Mouse (Mus musculus) heart, adult 11 months (tissue): Measurements from ENCODE around the gene Map4k4.

Experiments used
- DNase-seq: peaks from one replicate; pipeline ENCODE4 v3.0.0; 2022

The Map4k4 gene

DNA sequence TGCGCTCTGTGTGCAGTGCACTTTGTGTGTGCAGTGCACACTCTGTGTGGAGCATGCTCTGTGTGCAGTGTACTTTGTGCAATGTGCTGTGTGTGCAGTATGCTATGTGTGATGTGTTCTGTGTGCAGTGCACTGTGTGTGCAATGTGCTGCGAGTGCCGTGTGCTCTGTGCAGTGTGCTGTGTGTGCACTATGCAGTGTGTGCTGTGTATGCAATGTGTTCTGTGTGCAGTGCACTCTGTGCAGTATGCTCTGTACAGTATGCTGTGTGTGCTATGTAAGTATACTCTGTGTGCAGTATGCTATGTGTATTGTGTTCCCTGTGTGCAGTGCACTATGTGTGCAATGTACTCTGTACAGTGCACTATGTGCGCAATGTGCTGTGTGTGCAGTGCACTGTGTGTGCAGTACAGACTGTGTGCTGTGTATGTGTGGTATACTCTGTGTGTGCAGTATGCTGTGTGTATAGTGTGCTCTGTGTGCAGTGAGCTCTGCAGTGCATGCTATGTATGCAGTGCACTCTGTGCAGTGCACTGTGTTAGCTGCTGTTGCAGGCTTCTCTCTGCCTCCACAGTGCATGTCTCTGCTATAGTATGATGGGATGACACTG is 105.4 kb downstream of the Map4k4 start:
- DNase-seq: peak; percentile 23

- DNase-seq: peak; percentile 85
Observed at GRCm38 (mm10) chr1:40007962-40008471, 107.3 kb downstream of the Map4k4 start.

DNA sequence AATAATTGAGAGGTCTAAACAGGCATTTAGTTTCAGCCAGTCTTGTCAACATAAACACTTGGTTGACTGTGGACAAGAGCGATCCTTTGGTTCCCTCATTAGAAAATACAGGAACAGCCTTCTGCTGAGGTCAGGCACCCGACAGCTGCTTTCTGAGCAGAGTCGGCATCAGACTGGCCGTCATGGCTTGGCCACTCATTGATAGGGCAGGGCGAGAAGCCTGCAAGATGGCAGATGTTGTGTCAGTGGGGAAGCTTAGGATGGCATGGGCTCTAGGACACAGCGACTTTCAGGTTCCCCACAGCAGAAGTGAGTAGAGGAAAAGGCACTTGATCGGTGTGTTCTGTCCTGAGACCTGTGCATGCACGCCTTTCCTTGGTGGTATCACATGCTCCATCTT is 112.0 kb downstream of the Map4k4 start:
- peak; percentile 78 for DNase-seq

DNA sequence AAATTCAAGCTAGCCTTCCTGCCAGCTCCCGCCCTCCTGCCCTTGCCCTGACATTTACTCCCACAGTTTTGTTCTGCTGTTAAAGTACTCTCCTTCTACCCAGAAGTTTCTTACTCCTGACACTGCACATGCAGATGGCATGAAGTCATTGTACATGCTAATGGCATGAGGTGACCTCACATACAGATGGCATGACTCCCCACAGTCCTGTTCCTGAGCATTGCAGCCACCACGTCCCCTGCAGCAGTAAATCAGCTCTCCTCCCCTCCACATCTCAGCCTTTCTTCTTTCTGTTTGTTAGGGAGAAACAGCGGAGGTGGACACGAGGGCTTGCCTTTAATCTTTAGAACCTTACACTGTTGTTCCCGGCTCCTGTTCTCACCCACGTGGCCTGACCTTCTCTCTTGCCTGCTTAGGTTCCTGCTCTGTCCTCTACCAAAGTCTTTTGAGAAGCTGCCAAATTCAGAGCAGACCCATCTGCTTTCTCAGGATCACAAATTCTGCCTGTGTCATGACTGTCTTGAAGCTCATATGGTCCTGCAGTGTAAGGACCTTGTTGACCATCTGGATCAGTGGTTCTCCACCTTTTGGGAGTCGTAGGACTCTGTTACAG is 114.5 kb downstream of the Map4k4 start:
- peak; percentile 64 for DNase-seq

DNA sequence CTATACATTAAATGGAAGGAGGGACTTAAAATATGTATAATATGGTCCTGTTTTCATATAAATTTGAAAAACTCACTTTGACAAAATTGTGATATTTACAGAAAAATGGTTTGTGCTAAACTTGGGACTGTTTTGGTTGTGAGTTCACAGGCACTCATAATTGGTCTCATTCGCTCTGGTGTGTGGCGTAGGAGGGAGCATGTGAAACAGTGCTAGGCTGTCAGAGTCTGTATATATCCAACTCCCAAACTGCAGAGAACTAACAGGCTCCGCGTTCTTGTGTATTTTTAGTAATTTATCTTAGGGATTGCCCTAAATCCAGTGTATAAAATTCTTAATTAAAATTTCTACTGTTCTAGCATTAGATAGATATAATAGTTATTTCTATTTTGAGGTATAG is 120.9 kb downstream of the Map4k4 start:
- DNase-seq: peak; percentile 19

DNA sequence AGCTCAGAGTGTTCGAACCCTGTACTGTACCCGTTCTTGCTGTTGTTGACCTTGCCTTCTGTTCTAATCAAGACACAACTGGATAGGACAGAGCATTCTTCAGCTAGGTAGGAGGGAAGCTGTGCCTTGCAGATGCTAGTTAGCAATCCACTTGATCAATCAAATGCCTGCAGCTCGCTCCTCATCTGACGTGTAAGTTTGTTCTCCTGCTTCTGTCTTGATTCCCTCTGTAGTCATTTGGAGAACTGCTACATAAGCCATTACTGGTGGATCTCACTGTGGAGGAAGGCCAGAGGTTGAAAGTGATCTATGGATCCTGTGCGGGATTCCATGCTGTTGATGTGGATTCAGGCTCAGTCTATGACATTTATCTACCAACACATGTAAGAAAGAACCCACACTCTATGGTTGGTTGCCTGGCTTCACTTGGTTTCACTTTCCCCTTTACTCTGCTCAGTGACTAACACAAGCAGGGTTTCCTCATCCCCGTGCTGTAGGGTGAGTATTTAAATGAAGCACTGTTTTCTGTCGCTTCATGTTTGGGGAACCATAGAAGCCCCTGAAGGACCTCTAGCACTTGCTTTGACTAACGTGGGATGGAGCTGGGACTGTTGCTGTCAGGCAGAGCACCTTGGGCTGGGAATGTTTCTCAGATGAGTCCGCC is 121.9 kb downstream of the Map4k4 start:
- peak; percentile 68 for DNase-seq

DNA sequence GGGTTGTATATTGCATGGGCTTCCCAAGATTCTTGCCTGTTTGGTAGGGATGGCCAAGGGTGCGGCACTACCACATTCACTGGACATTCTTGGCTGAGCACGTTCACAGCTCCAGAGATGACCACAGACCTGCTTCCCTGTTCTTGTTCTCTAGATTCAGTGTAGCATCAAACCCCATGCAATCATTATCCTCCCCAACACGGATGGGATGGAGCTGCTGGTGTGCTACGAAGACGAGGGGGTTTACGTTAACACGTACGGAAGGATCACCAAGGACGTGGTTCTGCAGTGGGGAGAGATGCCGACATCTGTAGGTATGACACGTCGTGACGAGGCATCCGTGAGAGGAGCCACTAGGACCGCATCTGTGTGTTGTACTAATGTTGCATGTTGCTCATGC is 122.5 kb downstream of the Map4k4 start:
- DNase-seq: peak; percentile 64

DNA sequence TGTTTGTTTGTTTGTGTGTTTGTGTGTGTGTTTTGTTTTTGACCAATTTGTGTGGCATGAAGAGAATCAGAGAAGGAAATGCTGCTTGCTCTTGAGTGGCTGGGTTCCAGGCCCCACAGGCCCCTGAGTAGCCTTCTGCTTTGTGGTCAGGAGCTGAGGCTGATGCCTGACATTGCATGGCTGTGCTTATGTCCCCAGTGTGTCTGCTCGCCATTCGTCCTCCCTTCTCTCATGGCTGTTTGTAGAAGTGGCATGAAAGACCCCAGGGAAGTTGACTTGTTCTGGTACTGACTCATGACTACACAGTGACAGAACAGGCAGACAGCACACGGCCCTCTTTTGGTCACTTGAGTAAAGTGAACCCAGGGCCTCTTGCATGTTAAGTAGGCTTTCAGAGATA is 123.0 kb downstream of the Map4k4 start:
- DNase-seq: peak; percentile 80

DNA sequence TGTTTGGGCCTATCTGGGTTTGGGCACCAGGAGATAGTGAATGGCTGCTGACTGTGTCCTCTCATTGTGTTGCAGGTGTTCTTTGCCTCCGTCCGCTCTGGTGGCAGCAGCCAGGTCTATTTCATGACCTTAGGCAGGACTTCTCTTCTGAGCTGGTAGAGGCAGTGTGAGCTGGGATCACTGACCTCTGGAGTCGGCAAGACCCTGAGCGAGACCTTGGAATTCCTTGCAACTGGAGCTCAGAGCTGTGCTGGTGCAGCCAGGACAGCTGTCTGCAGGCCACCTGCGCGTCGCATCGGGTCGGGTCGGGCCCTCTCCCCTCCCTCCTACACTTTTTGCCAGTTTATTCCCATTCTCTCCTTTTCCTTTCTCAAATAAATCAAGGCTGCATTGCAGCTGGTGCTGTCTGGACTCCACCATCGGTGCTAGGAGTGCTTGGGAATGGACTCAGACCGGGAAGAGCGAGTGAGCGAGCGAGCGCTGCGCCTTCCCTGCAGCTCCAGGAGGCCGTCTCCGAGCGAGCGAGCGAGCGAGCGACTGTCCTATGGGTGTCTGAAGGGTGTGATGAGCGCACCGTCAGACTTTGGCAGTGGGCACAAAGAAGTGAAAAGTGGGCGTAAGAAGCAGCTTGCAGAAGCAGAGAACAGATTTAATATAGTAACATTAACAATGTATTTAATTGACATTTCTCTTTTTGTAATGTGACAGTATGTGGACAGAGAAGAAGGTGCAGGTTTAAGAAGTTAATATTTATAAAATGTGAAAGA is 124.0 kb downstream of the Map4k4 start:
- DNase-seq: peak; percentile 76

- DNase-seq: peak; percentile 62
Observed at GRCm38 (mm10) chr1:40025416-40025815, 124.7 kb downstream of the Map4k4 start.

GRCm38 (mm10) chr1:40027116-40027620 is 126.5 kb downstream of the Map4k4 start:
- DNase-seq: peak; percentile 87

DNA sequence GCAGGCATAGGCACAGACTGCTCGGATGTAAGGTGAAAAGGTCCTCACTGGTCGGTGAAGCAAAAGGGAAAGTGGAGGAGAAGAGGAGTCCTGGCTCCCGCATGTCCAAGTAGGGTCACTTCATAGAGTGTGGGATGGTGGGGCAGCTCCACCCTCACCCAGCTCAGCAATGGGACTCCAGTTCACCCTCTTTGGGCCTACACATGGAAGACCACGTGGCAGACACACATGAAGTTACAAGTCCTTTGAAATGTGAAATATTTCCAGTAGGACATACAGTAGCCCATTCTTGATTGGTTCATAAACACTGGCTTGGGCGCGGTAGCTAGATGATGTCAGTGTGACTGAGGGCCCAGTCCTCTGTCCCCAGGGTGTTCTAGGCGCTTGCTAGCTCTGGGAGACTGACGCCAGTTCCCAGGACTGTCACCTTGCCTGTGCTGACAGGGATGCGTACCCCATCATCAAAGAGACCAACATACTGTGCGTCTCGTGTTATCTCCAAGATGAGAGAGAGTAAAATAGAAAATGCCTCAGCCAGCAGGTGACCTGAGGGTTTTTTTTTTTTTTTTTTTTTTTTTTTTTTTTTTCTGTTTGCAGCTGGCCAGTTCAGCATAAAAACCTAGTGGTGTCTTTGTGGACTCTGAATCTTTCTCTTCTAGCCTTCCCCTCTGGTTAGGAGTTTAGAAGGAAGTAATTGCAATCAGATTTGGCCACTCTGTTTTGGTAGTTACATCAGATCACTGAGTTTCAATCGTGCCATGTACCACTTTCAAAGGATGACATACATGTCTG is 127.7 kb downstream of the Map4k4 start:
- DNase-seq: peak; percentile 90

GRCm38 (mm10) chr1:40029597-40029996 is 128.9 kb downstream of the Map4k4 start:
- DNase-seq: peak; percentile 77

DNA sequence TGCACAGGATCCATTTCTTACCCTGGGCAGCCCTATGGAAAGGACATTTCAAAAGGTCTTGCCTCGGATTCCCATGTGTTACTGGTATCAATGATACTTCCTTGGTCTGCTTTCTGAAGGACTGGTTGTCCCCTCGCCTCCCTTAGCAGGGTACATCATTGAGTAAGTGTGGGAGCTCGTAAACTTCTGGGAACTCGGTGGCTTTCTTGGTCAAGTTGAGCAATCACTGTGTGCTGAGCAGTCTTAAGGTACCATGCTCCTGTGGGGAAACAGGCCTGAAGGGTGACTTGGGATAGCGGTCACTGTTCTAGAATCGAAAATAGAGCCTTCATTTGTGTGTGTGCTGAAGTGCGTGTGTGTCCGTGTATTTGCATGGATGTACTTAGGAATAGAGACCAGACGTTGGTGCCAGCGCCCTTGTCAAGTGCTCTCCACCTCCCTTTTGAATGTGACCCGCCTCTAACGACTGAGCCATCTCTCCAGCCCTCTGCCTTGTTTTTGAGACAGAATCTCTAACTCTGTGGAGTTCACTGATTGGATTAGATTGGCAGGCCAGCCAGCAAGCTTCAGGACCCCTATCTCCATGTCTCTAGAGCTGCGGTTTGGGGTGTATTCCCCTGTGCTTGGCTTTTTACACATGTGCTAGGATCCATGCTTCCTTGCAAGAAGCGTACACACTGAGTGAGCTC is 129.7 kb downstream of the Map4k4 start:
- peak; percentile 82 for DNase-seq

- peak; percentile 76 for DNase-seq
Observed at GRCm38 (mm10) chr1:40030976-40031356, 130.3 kb downstream of the Map4k4 start.

DNA sequence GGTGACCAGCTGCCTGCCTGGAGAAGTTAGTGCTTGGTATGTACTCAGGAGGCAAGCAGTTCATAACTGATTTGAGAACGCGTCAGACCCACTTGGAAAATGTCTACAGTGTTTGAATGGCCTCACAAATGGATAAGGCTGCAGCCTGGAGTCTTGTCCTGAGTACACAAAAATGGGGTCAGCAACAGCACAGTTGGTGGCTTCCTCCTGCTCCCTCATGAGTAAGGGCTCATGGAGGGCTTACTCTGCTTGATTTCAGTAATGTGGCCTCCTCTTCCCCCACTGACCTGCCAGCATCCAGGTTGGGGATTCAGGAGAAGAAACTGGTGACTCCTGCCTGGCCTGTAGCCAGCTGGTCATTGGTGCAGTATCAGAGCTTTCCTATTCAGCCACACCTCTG is 130.9 kb downstream of the Map4k4 start:
- DNase-seq: peak; percentile 70

- no peak for DNase-seq
Observed at GRCm38 (mm10) chr1:40033315-40033714, 132.6 kb downstream of the Map4k4 start.

DNA sequence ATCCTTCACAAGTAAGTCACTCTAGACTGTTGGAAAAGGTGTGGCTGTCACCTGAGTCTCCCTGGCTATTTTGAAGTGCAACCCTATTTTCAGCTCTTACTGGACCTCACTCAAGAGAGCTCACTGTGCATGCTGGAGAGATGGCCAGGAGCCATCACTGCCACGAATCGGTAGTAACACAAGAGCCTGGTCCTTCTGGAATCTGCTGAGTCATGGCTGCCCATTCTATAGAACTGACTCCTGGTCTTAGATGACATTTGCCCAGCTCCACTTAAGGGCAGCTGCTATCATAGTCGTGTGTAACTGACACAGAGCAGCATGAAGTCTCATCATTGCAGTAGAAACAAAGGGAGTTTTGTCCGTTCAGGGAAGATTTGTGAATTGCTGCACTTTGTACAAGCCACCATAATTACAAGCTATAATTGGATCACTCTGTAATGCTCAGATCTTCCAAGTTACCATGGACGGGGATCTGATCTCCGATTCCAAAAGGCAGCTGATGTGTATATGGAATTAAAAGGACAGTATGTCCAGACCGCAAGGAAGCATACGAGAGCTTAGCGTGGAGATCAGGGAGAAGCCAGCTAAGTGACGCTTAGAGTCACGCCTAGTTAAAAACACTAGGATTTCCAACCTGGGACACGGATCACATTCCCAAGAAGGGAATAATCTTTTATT is 133.2 kb downstream of the Map4k4 start:
- peak; percentile 96 for DNase-seq

GRCm38 (mm10) chr1:40037831-40038230 is 137.1 kb downstream of the Map4k4 start:
- peak; percentile 19 for DNase-seq

- peak; percentile 74 for DNase-seq
Observed at GRCm38 (mm10) chr1:40045686-40046085, 145.0 kb downstream of the Map4k4 start.

- peak; percentile 57 for DNase-seq
Observed at GRCm38 (mm10) chr1:40046600-40046999, 145.9 kb downstream of the Map4k4 start.
